Mouse (Mus musculus) ES-E14 (cell line): ENCODE data around the gene Nsmce3. TPM values are rescaled to one million over a fixed set of nuclear protein-coding genes. Genes with fewer than 3 reads are reported as not detected.

Experiments used
- DNase-seq: peaks from one replicate; pipeline ENCODE4 v3.0.0-alpha.2; 2013; ENCODE audit warnings: low read depth, low spot score
- H3K27ac ChIP-seq: 2 replicates; pipeline ENCODE4 v1.5.1; 2012; ENCODE audit warnings: low read depth, mild to moderate bottlenecking, low read length, moderate library complexity, mixed read lengths; ENCODE audit not compliant: poor library complexity, insufficient read depth, severe bottlenecking
- H3K36me3 ChIP-seq: 2 replicates; pipeline ENCODE4 v1.6.1; 2012; ENCODE audit warnings: mild to moderate bottlenecking, low read length, moderate library complexity, mixed read lengths; ENCODE audit not compliant: control insufficient read depth, poor library complexity, insufficient read depth, severe bottlenecking
- H3K4me1 ChIP-seq, 2 experiments: fragments of 150-350 bp in 1 of 2; sonication (generic) in 1 of 2; 2 replicates each; pipeline ENCODE4 v1.6.1; 2012; ENCODE audit warnings: low read length in 2 of 2, mild to moderate bottlenecking in 1 of 2, mixed read lengths in 1 of 2; ENCODE audit not compliant: control insufficient read depth in 2 of 2, insufficient read depth in 2 of 2, poor library complexity in 1 of 2
- H3K4me3 ChIP-seq, 2 experiments: fragments of 150-350 bp in 1 of 2; sonication (generic) in 1 of 2; 2 replicates each; pipeline ENCODE4 v1.5.1; 2012; ENCODE audit warnings: low read length in 2 of 2, low read depth in 1 of 2, mild to moderate bottlenecking in 1 of 2, mixed read lengths in 1 of 2; ENCODE audit not compliant: insufficient read depth in 1 of 2, poor library complexity in 1 of 2, severe bottlenecking in 1 of 2
- H3K9ac ChIP-seq: 2 replicates; pipeline ENCODE4 v1.6.1; 2012; ENCODE audit warnings: low read depth, mild to moderate bottlenecking, low read length, mixed read lengths; ENCODE audit not compliant: poor library complexity, insufficient read depth, severe bottlenecking
- H3K9me3 ChIP-seq: fragments of 150-350 bp; sonication (generic); 2 replicates; pipeline ENCODE4 v1.6.1; 2012; ENCODE audit warnings: low read depth, mild to moderate bottlenecking, low read length; ENCODE audit not compliant: control insufficient read depth, insufficient read depth
- CHD2 ChIP-seq: IDR thresholded peaks from 2 replicates; pipeline ENCODE4 v1.6.1; 2014; ENCODE audit warnings: mild to moderate bottlenecking, low read depth, low read length, inconsistent platforms
- HCFC1 ChIP-seq: IDR thresholded peaks from 2 replicates; pipeline ENCODE4 v1.6.1; 2012; ENCODE audit warnings: low read length, inconsistent platforms, borderline replicate concordance; ENCODE audit not compliant: insufficient read depth
- MAFK ChIP-seq: IDR thresholded peaks from 2 replicates; pipeline ENCODE4 v1.6.1; 2014; ENCODE audit warnings: mild to moderate bottlenecking, low read depth, low read length, inconsistent platforms; ENCODE audit not compliant: insufficient read depth
- ZC3H11A ChIP-seq: IDR thresholded peaks from 2 replicates; pipeline ENCODE4 v1.6.1; 2012; ENCODE audit warnings: low read depth, mild to moderate bottlenecking, inconsistent platforms, low read length, borderline replicate concordance
- ZNF384 ChIP-seq: IDR thresholded peaks from 2 replicates; pipeline ENCODE4 v1.6.1; 2012; ENCODE audit warnings: low read depth, low read length, inconsistent platforms
- in situ Hi-C, 2 experiments: fragments of 600-800 bp; cut with MboI; formaldehyde crosslinking; loops; one replicate each; pipeline ENCODE4 v1.15.1; 2025; ENCODE audit warnings: low sequenced_read_pairs in 2 of 2, inconsistent platforms in 1 of 2; ENCODE audit not compliant: unreplicated experiment in 2 of 2
- total RNA-seq: library from RNA; depleted of rRNA; stranded (reverse); fragments of 300-350 nt; gene quantifications from 2 replicates; pipeline ENCODE4 v1.2.3, GENCODE M21; 2012

Nsmce3 gene
- total RNA-seq, 1 experiment = 14.3 TPM

DNA sequence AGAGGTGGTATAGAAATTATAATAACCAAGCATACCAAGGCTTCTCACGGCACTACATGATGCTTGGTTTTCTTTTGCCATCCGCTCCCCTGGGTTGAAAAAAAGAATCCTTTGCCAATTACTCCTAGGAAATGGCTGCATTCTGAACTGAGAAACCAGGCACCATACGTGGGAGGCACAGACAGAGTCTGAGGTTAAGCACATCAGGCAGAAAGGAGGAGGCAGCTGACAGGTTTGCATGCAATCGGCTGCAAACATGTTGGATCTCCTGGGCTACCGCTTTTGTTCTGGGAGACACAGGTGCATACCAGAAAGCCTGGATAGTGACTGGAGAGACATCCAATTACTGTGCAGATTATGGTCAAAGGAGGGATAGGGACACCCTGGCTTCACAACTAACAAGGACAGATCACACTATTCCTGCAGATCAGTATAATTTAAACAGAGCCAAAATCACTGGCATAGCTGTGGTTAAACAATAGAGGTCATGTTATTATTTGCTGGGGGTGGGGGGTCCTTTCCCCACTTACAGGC lies 25.4 kb downstream of the Nsmce3 start:
- no peak for DNase-seq
- in situ Hi-C loops = no loop called here
- TF ChIP-seq CHD2 (no peak), HCFC1 (no peak), ZNF384 (no peak), MAFK (no peak), ZC3H11A (no peak)

DNA sequence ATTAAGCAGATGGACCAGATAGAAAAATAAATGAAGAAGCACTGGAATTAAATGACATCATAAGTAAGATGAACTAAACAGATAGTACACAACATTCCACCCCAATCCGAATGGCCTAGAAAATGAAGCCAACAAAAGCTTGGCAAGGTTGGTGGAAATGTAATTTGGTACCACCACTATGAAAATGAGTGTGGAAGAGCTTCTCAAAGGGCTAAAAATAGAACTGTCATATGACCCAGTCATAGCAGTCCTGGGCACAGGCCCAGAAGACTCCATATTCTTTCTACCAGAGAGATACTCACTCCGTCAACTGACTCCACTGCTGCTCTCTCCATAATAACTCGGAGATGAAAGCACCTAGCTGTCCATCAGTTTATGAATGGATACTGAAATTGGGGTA lies 26.7 kb downstream of the Nsmce3 start:
- no peak overlapping the region for H3K4me3 ChIP-seq
- in situ Hi-C loops = no loop called here
- no peak overlapping the region for H3K9ac ChIP-seq
- H3K9me3 ChIP-seq = no peaks in the 10 kb centered on the region
- peaks cover 0 to 6% of the 10 kb centered on the region in 2 experiments; a peak in 2 of 4 replicates for H3K4me1 ChIP-seq
- H3K36me3 ChIP-seq = no peaks in the 10 kb centered on the region
- TF ChIP-seq ZNF384 (no peak), HCFC1 (no peak), MAFK (no peak), ZC3H11A (no peak), CHD2 (no peak)
- DNase-seq = no peak
- no peak overlapping the region for H3K27ac ChIP-seq

More for the DNA sequence above, 25.4 kb downstream of the Nsmce3 start:
- Histone ChIP-seq H3K9ac (no peak overlapping the region), H3K9me3 (no peaks in the 10 kb centered on the region), H3K36me3 (no peaks in the 10 kb centered on the region), H3K27ac (no peak overlapping the region), H3K4me3 (no peak overlapping the region), H3K4me1 (no peaks in the 10 kb centered on the region)

DNA sequence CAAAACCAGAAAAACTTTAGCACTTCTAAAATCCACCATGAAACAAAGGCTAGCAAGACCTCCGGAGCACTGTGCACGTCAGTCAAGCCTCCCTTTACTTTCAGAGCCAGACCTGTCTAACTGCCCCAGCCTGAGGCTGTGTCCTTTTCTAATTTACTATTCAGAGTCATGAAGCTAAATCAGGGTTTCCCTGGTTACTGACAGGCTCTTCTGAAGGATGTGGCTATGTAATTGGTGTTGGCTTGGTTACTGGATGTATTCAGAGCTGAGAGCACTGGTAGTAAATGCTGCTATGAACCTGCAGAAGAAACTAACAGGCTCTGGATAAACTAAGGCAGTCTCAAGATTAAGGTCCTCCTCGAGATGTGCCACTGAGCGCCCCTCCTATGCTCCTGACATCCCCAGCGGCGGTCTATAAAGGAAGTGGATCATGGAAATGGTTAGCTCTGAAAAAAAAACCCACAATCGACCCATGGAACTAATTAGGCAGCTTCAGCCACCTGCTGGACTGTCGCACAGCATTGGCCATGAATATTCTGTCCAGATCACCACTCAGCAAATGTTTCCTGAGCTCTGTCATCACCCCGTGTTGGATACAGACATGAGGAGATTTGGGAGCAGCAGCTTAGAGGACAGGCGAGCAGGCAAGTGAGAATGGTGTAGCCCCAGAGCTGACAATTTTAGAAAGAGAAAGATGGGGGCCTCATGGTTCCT lies 31.7 kb downstream of the Nsmce3 start:
- Histone ChIP-seq H3K9me3 (no peaks in the 10 kb centered on the region), H3K27ac (peak overlapping the region; percentile 36; the same call in 1 of the 2 replicates), H3K9ac (no peak overlapping the region; the same call in 1 of the 2 replicates), H3K4me1 (peaks cover 6 to 16% of the 10 kb centered on the region in 2 experiments; a peak in 3 of 4 replicates), H3K4me3 (no peak overlapping the region), H3K36me3 (no peaks in the 10 kb centered on the region)
- no peak for TF ChIP-seq HCFC1
- TF ChIP-seq CHD2 = no peak
- TF ChIP-seq MAFK = no peak
- no peak for TF ChIP-seq ZNF384
- no peak for TF ChIP-seq ZC3H11A
- in situ Hi-C loops = no loop called here
- DNase-seq = no peak

DNA sequence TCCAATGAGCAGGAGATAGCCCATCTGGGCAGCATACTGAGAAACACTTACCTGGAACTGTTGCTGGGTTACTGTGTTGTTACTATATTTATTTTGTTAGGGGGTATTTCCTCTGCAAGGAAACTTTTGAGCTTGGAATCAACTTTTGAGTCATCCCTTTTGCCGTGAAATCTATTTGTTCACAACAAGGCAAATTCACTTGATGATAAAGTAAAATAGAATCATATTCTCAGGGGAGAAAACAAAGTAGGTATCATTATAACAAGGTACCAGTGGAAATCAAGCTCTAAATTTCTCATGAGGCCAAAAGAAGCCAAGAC lies 32.3 kb downstream of the Nsmce3 start:
- Histone ChIP-seq H3K27ac (peak overlapping the region; percentile 95), H3K36me3 (no peaks in the 10 kb centered on the region), H3K4me3 (peak overlapping the region in 1 of 2 experiments; percentile 50; a peak in 1 of 4 replicates), H3K9me3 (no peaks in the 10 kb centered on the region), H3K9ac (no peak overlapping the region), H3K4me1 (peaks cover 6 to 16% of the 10 kb centered on the region in 2 experiments; a peak in 3 of 4 replicates)
- in situ Hi-C loops = no loop called here
- DNase-seq = no peak
- no peak for TF ChIP-seq CHD2
- TF ChIP-seq MAFK = no peak
- TF ChIP-seq ZNF384 = no peak
- TF ChIP-seq ZC3H11A = no peak
- TF ChIP-seq HCFC1 = no peak
